Mouse (Mus musculus): ENCODE data around the gene Spata25. TPM values are rescaled to one million over a fixed set of nuclear protein-coding genes. Genes with fewer than 3 reads are reported as not detected.

Gene Spata25
- polyA plus RNA-seq, 1 experiment from 2014 or later = not detected

GRCm38 (mm10) chr2:164776801-164777200, 51.5 kb downstream of the Spata25 start:
- no peak for ATAC-seq (replicated peaks; ENCODE audit: extremely low read depth, insufficient read depth, low FRiP score)
- 53% methylated on average over 17 of the region's 17 CpGs for WGBS
- H3K9ac ChIP-seq (ENCODE audit: low read length) = no peak overlapping the region
- H3K4me1 ChIP-seq (ENCODE audit: control insufficient read depth, insufficient read depth, low read length) = peaks cover 5% of the 10 kb centered on the region
- H3K9me3 ChIP-seq (replicated peaks; ENCODE audit: control insufficient read depth, low read length) = no peaks in the 10 kb centered on the region
- no peak overlapping the region for H3K4me2 ChIP-seq (ENCODE audit: low read depth, low read length)
- no peak overlapping the region for H3K27ac ChIP-seq (ENCODE audit: low read length)
- H3K4me3 ChIP-seq (ENCODE audit: low read length) = no peak overlapping the region
- H3K27me3 ChIP-seq (ENCODE audit: control insufficient read depth, insufficient read depth, low read length) = no peaks in the 10 kb centered on the region
- no peaks in the 10 kb centered on the region; the same call in 1 of the 2 replicates for H3K36me3 ChIP-seq (ENCODE audit: control insufficient read depth, insufficient read depth)

Other genes with a start within 250 kb of the Spata25 start
- 0.19 and 0.30 TPM in 2 replicates for gene Wfdc6a, start 243.1 kb downstream of the Spata25 start, polyA plus RNA-seq (2015; fragmentation: Nextera tagmentation; extraction: Ambion mirVana)
- gene Eppin, start 234.9 kb downstream of the Spata25 start, polyA plus RNA-seq (2015; fragmentation: Nextera tagmentation; extraction: Ambion mirVana) = not detected in 2 replicates
- gene Wfdc6b, start 215.0 kb downstream of the Spata25 start, polyA plus RNA-seq (2015; fragmentation: Nextera tagmentation; extraction: Ambion mirVana) = not detected in 2 replicates
- gene Wfdc8, start 214.9 kb downstream of the Spata25 start, polyA plus RNA-seq (2015; fragmentation: Nextera tagmentation; extraction: Ambion mirVana) = not detected in 2 replicates
- gene Wfdc16, start 189.7 kb downstream of the Spata25 start, polyA plus RNA-seq (2015; fragmentation: Nextera tagmentation; extraction: Ambion mirVana) = not detected in 2 replicates
- 0.35 TPM in 1 of 2 replicates, not detected in the other for gene Wfdc10, start 172.5 kb downstream of the Spata25 start, polyA plus RNA-seq (2015; fragmentation: Nextera tagmentation; extraction: Ambion mirVana)
- not detected in 2 replicates for gene Wfdc9, start 172.0 kb downstream of the Spata25 start, polyA plus RNA-seq (2015; fragmentation: Nextera tagmentation; extraction: Ambion mirVana)
- gene Wfdc11, start 154.4 kb downstream of the Spata25 start, polyA plus RNA-seq (2015; fragmentation: Nextera tagmentation; extraction: Ambion mirVana) = not detected in 2 replicates
- 0.35 TPM in 1 of 2 replicates, not detected in the other for gene Wfdc13, start 143.4 kb downstream of the Spata25 start, polyA plus RNA-seq (2015; fragmentation: Nextera tagmentation; extraction: Ambion mirVana)
- gene Spint4, start 130.0 kb downstream of the Spata25 start, polyA plus RNA-seq (2015; fragmentation: Nextera tagmentation; extraction: Ambion mirVana) = not detected in 2 replicates
- not detected in 2 replicates for gene Spint5, start 113.2 kb downstream of the Spata25 start, polyA plus RNA-seq (2015; fragmentation: Nextera tagmentation; extraction: Ambion mirVana)
- 0.51 and 0.80 TPM in 2 replicates for gene Wfdc3, start 82.6 kb downstream of the Spata25 start, polyA plus RNA-seq (2015; fragmentation: Nextera tagmentation; extraction: Ambion mirVana)
- 56.0 and 58.7 TPM in 2 replicates for gene Dnttip1, start 82.6 kb downstream of the Spata25 start, polyA plus RNA-seq (2015; fragmentation: Nextera tagmentation; extraction: Ambion mirVana)
- 388 and 390 TPM in 2 replicates for gene Ube2c, start 58.6 kb downstream of the Spata25 start, polyA plus RNA-seq (2015; fragmentation: Nextera tagmentation; extraction: Ambion mirVana)
- 6.7 and 28.8 TPM in 2 replicates for gene Tnnc2, start 48.6 kb downstream of the Spata25 start, polyA plus RNA-seq (2015; fragmentation: Nextera tagmentation; extraction: Ambion mirVana)
- gene Snx21, start 42.7 kb downstream of the Spata25 start, polyA plus RNA-seq (2015; fragmentation: Nextera tagmentation; extraction: Ambion mirVana) = 40.6 and 45.6 TPM in 2 replicates
- gene Acot8, start 23.7 kb downstream of the Spata25 start, polyA plus RNA-seq (2015; fragmentation: Nextera tagmentation; extraction: Ambion mirVana) = 15.7 and 16.7 TPM in 2 replicates
- 5.9 and 6.4 TPM in 2 replicates for gene Zswim3, start 23.4 kb downstream of the Spata25 start, polyA plus RNA-seq (2015; fragmentation: Nextera tagmentation; extraction: Ambion mirVana)
- gene Zswim1, start 5.9 kb downstream of the Spata25 start, polyA plus RNA-seq (2015; fragmentation: Nextera tagmentation; extraction: Ambion mirVana) = 10.6 and 12.1 TPM in 2 replicates
- gene Ctsa, start 4.3 kb upstream of the Spata25 start, polyA plus RNA-seq (2015; fragmentation: Nextera tagmentation; extraction: Ambion mirVana) = 173 and 184 TPM in 2 replicates
- gene Neurl2, start 4.9 kb upstream of the Spata25 start, polyA plus RNA-seq (2015; fragmentation: Nextera tagmentation; extraction: Ambion mirVana) = 50.6 and 52.8 TPM in 2 replicates
- gene Pltp, start 29.2 kb upstream of the Spata25 start, polyA plus RNA-seq (2015; fragmentation: Nextera tagmentation; extraction: Ambion mirVana) = 52.0 and 67.2 TPM in 2 replicates
- gene Pcif1, start 50.8 kb upstream of the Spata25 start, polyA plus RNA-seq (2015; fragmentation: Nextera tagmentation; extraction: Ambion mirVana) = 53.4 and 54.5 TPM in 2 replicates
- 9.2 and 9.5 TPM in 2 replicates for gene Zfp335, start 83.2 kb upstream of the Spata25 start, polyA plus RNA-seq (2015; fragmentation: Nextera tagmentation; extraction: Ambion mirVana)
- gene Mmp9, start 112.2 kb upstream of the Spata25 start, polyA plus RNA-seq (2015; fragmentation: Nextera tagmentation; extraction: Ambion mirVana) = 3.8 and 9.7 TPM in 2 replicates
- 0.21 and 0.68 TPM in 2 replicates for gene Slc12a5, start 132.3 kb upstream of the Spata25 start, polyA plus RNA-seq (2015; fragmentation: Nextera tagmentation; extraction: Ambion mirVana)
- 42.5 and 43.2 TPM in 2 replicates for gene Ncoa5, start 206.3 kb upstream of the Spata25 start, polyA plus RNA-seq (2015; fragmentation: Nextera tagmentation; extraction: Ambion mirVana)
- gene Cd40, start 227.1 kb upstream of the Spata25 start, polyA plus RNA-seq (2015; fragmentation: Nextera tagmentation; extraction: Ambion mirVana) = 7.8 and 9.2 TPM in 2 replicates

Data from heart, embryonic 16.5 days (tissue).